Mouse (Mus musculus) E14TG2a.4 (cell line): ENCODE measurements around the gene Gal.

ENCODE experiments used
- CTCF ChIP-seq: conservative IDR thresholded peaks from 2 replicates; pipeline ENCODE4 v1.5.1; 2014; ENCODE audit warnings: low read length
- NANOG ChIP-seq: IDR thresholded peaks from 2 replicates; pipeline ENCODE4 v1.6.1; 2014; ENCODE audit warnings: borderline replicate concordance, low read length, mixed read lengths

DNA sequence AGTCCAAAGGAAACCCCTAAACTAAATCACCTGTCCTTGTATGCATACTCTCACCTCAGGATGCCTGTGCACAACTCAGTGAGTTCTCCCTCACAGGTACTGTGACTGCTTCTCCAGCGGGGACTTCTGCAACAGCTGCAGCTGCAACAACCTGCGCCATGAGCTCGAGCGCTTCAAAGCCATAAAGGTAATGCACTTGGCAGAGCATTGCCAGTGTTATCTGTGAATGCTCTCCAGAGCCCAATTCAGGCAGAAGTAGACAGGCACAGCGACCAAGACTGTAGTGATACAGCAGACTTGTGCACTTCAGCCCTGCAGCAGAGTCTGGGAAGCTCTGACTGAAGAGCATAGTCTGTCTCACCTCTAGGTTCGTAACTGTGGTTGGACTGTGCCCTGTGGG is 12.0 kb downstream of the Gal start:
- no peak for TF ChIP-seq CTCF
- no peak for TF ChIP-seq NANOG
